Comparison of ENCODE assay signal across 21 mouse cellular contexts in genomic region chr5:143676218-143676985, GRCm38 (mm10). TPM values are rescaled to one million over a fixed set of nuclear protein-coding genes. Genes with fewer than 3 reads are reported as not detected.
A peak's percentile ranks its signal among the peaks of the same experiment; 100 is the strongest.
DNase-seq lines count a peak whose midpoint lies in the region; ATAC-seq and TF ChIP-seq lines count a peak whose summit lies in the region.
"Had no signal": no experiment of that assay in that cellular context is flagged by ENCODE, and none has a peak within 500 bp of the region (broad histone marks: within the 10 kb centered on the region; RNA-seq: fewer than 3 reads in every experiment).

No protein-coding gene starts in this region.

- ATAC-seq in heart, embryonic 11.5 days (replicated peaks; ENCODE audit: insufficient number of reproducible peaks, low FRiP score, low TSS enrichment) = no peak
- no peak for ATAC-seq in kidney, embryonic 16.5 days (ENCODE audit: low FRiP score, low TSS enrichment)
- ATAC-seq in G1E (ENCODE audit: extremely low read depth, insufficient number of reproducible peaks, low FRiP score, poor library complexity, severe bottlenecking) = no peak
- ATAC-seq in liver, embryonic 13.5 days (ENCODE audit: low read depth) = no peak
- ATAC-seq: forebrain, embryonic 13.5 days; lung, postnatal 0 days; midbrain, embryonic 16.5 days had no signal

- peaks cover 40% of the 10 kb centered on the region for H3K4me1 ChIP-seq in heart, adult 2 months (ENCODE audit: control insufficient read depth, insufficient read depth, low read length)
- H3K4me1 ChIP-seq in heart, embryonic 11.5 days (ENCODE audit: control insufficient read depth, insufficient read depth, low read length) = peaks cover 18% of the 10 kb centered on the region
- peaks cover 52% of the 10 kb centered on the region for H3K4me1 ChIP-seq in kidney, embryonic 16.5 days (ENCODE audit: insufficient read depth, low read length)
- H3K4me1 ChIP-seq in G1E (ENCODE audit: insufficient read depth, low read depth, low read length) = peaks cover 90% of the 10 kb centered on the region
- peaks cover 82% of the 10 kb centered on the region for H3K4me1 ChIP-seq in liver, embryonic 13.5 days (replicated peaks)

- no peak overlapping the region for H3K4me3 ChIP-seq in heart, adult 2 months
- H3K4me3 ChIP-seq in heart, embryonic 11.5 days (ENCODE audit: low read depth, low read length) = no peak overlapping the region
- no peak overlapping the region for H3K4me3 ChIP-seq in kidney, embryonic 16.5 days (ENCODE audit: low read length)
- H3K4me3 ChIP-seq in G1E (ENCODE audit: low read depth, low read length) = peak overlapping the region; percentile 51; the same call in 1 of the 2 replicates
- H3K4me3 ChIP-seq in liver, embryonic 13.5 days (replicated peaks) = no peak overlapping the region
- H3K4me3 ChIP-seq: forebrain, embryonic 13.5 days; limb, embryonic 12.5 days had no signal

- no peaks in the 10 kb centered on the region; the same call in none of the 2 replicates for H3K79me2 ChIP-seq in heart, adult 2 months (replicated peaks; ENCODE audit: control insufficient read depth, insufficient read depth, low read length)

- H3K27me3 ChIP-seq in heart, adult 2 months (ENCODE audit: control insufficient read depth, insufficient read depth, low read length) = no peaks in the 10 kb centered on the region
- H3K27me3 ChIP-seq in heart, embryonic 11.5 days (ENCODE audit: control insufficient read depth, insufficient read depth, low read length) = no peaks in the 10 kb centered on the region
- no peaks in the 10 kb centered on the region for H3K27me3 ChIP-seq in kidney, embryonic 16.5 days (ENCODE audit: insufficient read depth, low read length)
- no peaks in the 10 kb centered on the region for H3K27me3 ChIP-seq in G1E (ENCODE audit: insufficient read depth, low read length)
- no peaks in the 10 kb centered on the region for H3K27me3 ChIP-seq in liver, embryonic 13.5 days
- H3K27me3 ChIP-seq: forebrain, embryonic 13.5 days; limb, embryonic 12.5 days had no signal

- DNase-seq in heart, adult 2 months = no peak
- no peak for DNase-seq in kidney, postnatal 4 days
- DNase-seq in G1E (ENCODE audit: low spot score) = no peak
- no peak for DNase-seq in liver, embryonic 13.5 days
- DNase-seq in retina, postnatal 1 day = no peak
- no peak for DNase-seq in T-cell, adult 2 months (ENCODE audit: low spot score)
- DNase-seq: adrenal gland, adult 2 months; cerebellum, adult 11 months; cerebellum, postnatal 14 days; embryo, embryonic 11 days; gastrocnemius, postnatal 36 days; kidney, adult 18-20 months; spleen, adult 18-20 months; thymus, adult 18-20 months had no signal

- no peaks in the 10 kb centered on the region for H3K9me3 ChIP-seq in heart, embryonic 11.5 days (replicated peaks; ENCODE audit: control insufficient read depth, low read length)
- no peaks in the 10 kb centered on the region for H3K9me3 ChIP-seq in kidney, embryonic 16.5 days (ENCODE audit: low read length)
- H3K9me3 ChIP-seq in G1E (replicated peaks) = no peaks in the 10 kb centered on the region
- no peaks in the 10 kb centered on the region for H3K9me3 ChIP-seq in liver, embryonic 13.5 days (replicated peaks)
- H3K9me3 ChIP-seq: forebrain, embryonic 13.5 days; limb, embryonic 12.5 days had no signal

- intact Hi-C loops in heart, adult 2 months (cut with DNase I) = loop anchor here (5.0 kb wide), 1 partner anchor 36 kb away; no protein-coding TSS in a partner anchor

- H3K9ac ChIP-seq in heart, adult 2 months (ENCODE audit: low read depth, low read length) = no peak overlapping the region
- no peak overlapping the region for H3K9ac ChIP-seq in heart, embryonic 11.5 days (ENCODE audit: low read depth, low read length)
- H3K9ac ChIP-seq in kidney, embryonic 16.5 days (replicated peaks; ENCODE audit: low read length) = no peak overlapping the region
- no peak overlapping the region for H3K9ac ChIP-seq in liver, embryonic 13.5 days
- H3K9ac ChIP-seq: forebrain, embryonic 13.5 days; hindbrain, embryonic 14.5 days; limb, embryonic 12.5 days had no signal

- TF ChIP-seq POLR2A in heart, adult 2 months (IDR thresholded peaks at IDR 0.05; ENCODE audit: insufficient read depth, low read depth, low read length) = no peak

- TF ChIP-seq CTCF in heart, adult 2 months (IDR thresholded peaks at IDR 0.05) = no peak
- no peak for TF ChIP-seq CTCF in G1E (IDR thresholded peaks at IDR 0.05; ENCODE audit: low read depth, low read length)

- 0 out of 2 replicates have a peak, but pooled peaks have one; percentile 55 for TF ChIP-seq EP300 in heart, adult 2 months (IDR thresholded peaks at IDR 0.05; ENCODE audit: insufficient read depth, low read depth, low read length)

- H3K36me3 ChIP-seq in heart, adult 2 months (ENCODE audit: control insufficient read depth, insufficient read depth, low read length) = peaks cover 10% of the 10 kb centered on the region; the same call in 1 of the 2 replicates
- H3K36me3 ChIP-seq in heart, embryonic 11.5 days (ENCODE audit: control insufficient read depth, insufficient read depth, low read length) = no peaks in the 10 kb centered on the region
- no peaks in the 10 kb centered on the region for H3K36me3 ChIP-seq in kidney, embryonic 16.5 days (ENCODE audit: insufficient read depth, low read length)
- peaks cover 72% of the 10 kb centered on the region for H3K36me3 ChIP-seq in G1E (replicated peaks)
- H3K36me3 ChIP-seq in liver, embryonic 13.5 days = 0 out of 2 replicates have a peak, but pooled peaks cover 2% of the 10 kb centered on the region
- H3K36me3 ChIP-seq: limb, embryonic 12.5 days had no signal

- 43% methylated on average over 5 of the region's 5 CpGs for WGBS in heart, adult 2 months
- WGBS in heart, embryonic 11.5 days (ENCODE audit: insufficient replicate concordance) = 46% methylated on average over 5 of the region's 5 CpGs
- 36% methylated on average over 5 of the region's 5 CpGs for WGBS in kidney, embryonic 16.5 days
- WGBS in liver, embryonic 13.5 days (ENCODE audit: insufficient replicate concordance) = 63% methylated on average over 5 of the region's 5 CpGs

- peak overlapping the region; percentile 52 for H3K27ac ChIP-seq in heart, adult 2 months
- no peak overlapping the region for H3K27ac ChIP-seq in heart, embryonic 11.5 days (ENCODE audit: low read depth, low read length)
- H3K27ac ChIP-seq in kidney, embryonic 16.5 days (ENCODE audit: low read length) = 0 out of 2 replicates have a peak overlapping the region, but pooled peaks have one; percentile 26
- H3K27ac ChIP-seq in liver, embryonic 13.5 days = peak overlapping the region; percentile 54
- H3K27ac ChIP-seq: forebrain, embryonic 13.5 days; hindbrain, embryonic 14.5 days; limb, embryonic 12.5 days had no signal

- no peak overlapping the region for H3K4me2 ChIP-seq in heart, embryonic 11.5 days
- H3K4me2 ChIP-seq in kidney, embryonic 16.5 days (replicated peaks; ENCODE audit: low read depth, low read length) = no peak overlapping the region
- H3K4me2 ChIP-seq in liver, embryonic 13.5 days = no peak overlapping the region
- H3K4me2 ChIP-seq: forebrain, embryonic 13.5 days; hindbrain, embryonic 14.5 days; limb, embryonic 12.5 days had no signal

RNA-seq across cellular contexts. Expression of gene Cyth3, which starts 54.2 kb away (rescaled TPM):
- total RNA-seq in heart, adult 2 months (2021) = 10 to 100 TPM; 26.1 to 44.6 TPM
- polyA plus RNA-seq in heart, adult 2 months (2012; rRNA removed) = 25.1 and 39.2 TPM in 2 replicates
- 29.1 and 32.8 TPM in 2 replicates for polyA plus RNA-seq in heart, embryonic 11.5 days (2014; fragmentation: Nextera tagmentation; extraction: Ambion mirVana)
- polyA plus RNA-seq in kidney, embryonic 16.5 days (2015; fragmentation: Nextera tagmentation; extraction: Ambion mirVana) = 79.2 and 81.3 TPM in 2 replicates
- total RNA-seq in G1E (2014; fragmentation: Nextera tagmentation) = 242 and 246 TPM in 2 replicates
- 174 and 191 TPM in 2 replicates for total RNA-seq in G1E (2017)
- 70.4 and 76.3 TPM in 2 replicates for polyA plus RNA-seq in G1E (2012)
- 35.0 and 42.2 TPM in 2 replicates for polyA plus RNA-seq in liver, embryonic 13.5 days (2015; fragmentation: Nextera tagmentation; extraction: Ambion mirVana)

RNA-seq across cellular contexts. Expression of gene Usp42, which starts 55.7 kb away (rescaled TPM):
- 1 to 10 TPM; 5.3 to 6.2 TPM for total RNA-seq in heart, adult 2 months (2021)
- polyA plus RNA-seq in heart, adult 2 months (2012; rRNA removed) = 2.5 and 3.9 TPM in 2 replicates
- polyA plus RNA-seq in heart, embryonic 11.5 days (2014; fragmentation: Nextera tagmentation; extraction: Ambion mirVana) = 14.3 and 16.2 TPM in 2 replicates
- polyA plus RNA-seq in kidney, embryonic 16.5 days (2015; fragmentation: Nextera tagmentation; extraction: Ambion mirVana) = 17.1 and 17.7 TPM in 2 replicates
- total RNA-seq in G1E (2014; fragmentation: Nextera tagmentation) (34.7 and 39.2 TPM in 2 replicates), G1E (2017) (5.6 and 5.8 TPM in 2 replicates)
- 21.3 and 23.4 TPM in 2 replicates for polyA plus RNA-seq in G1E (2012)
- 4.4 and 5.2 TPM in 2 replicates for polyA plus RNA-seq in liver, embryonic 13.5 days (2015; fragmentation: Nextera tagmentation; extraction: Ambion mirVana)
